Mouse (Mus musculus) neural tube, embryonic 14.5 days (tissue): Measurements from ENCODE around the gene Plxna1. TPM values are rescaled to one million over a fixed set of nuclear protein-coding genes. Genes with fewer than 3 reads are reported as not detected.

Experiments used
- ATAC-seq: fragments of 200-750 bp; cut with Nextera tagmentation; 2 replicates; pipeline ENCODE4 v1.8.0; 2017; ENCODE audit warnings: low read depth, mild to moderate bottlenecking, moderate TSS enrichment, moderate library complexity
- H3K27ac ChIP-seq: fragments of 300-500 bp; sonication (generic); 2 replicates; pipeline ENCODE4 v1.5.1; 2014; ENCODE audit warnings: low read depth, mild to moderate bottlenecking, control low read depth, low read length, moderate library complexity, mixed read lengths
- H3K27me3 ChIP-seq: fragments of 300-500 bp; sonication (generic); 2 replicates; pipeline ENCODE4 v1.6.1; 2014; ENCODE audit warnings: low read length; ENCODE audit not compliant: control insufficient read depth, insufficient read depth
- H3K36me3 ChIP-seq: fragments of 300-500 bp; sonication (generic); 2 replicates; pipeline ENCODE4 v1.6.1; 2014; ENCODE audit warnings: low read length, mixed read lengths; ENCODE audit not compliant: control insufficient read depth, insufficient read depth
- H3K4me1 ChIP-seq: fragments of 300-500 bp; sonication (generic); 2 replicates; pipeline ENCODE4 v1.6.1; 2014; ENCODE audit warnings: low read length; ENCODE audit not compliant: control insufficient read depth, insufficient read depth
- H3K4me2 ChIP-seq: fragments of 300-500 bp; sonication (generic); 2 replicates; pipeline ENCODE4 v1.6.1; 2014; ENCODE audit warnings: mild to moderate bottlenecking, low read depth, low read length, control low read depth
- H3K4me3 ChIP-seq: fragments of 300-500 bp; sonication (generic); 2 replicates; pipeline ENCODE4 v1.5.1; 2014; ENCODE audit warnings: low read depth, low read length, control low read depth, mixed read lengths
- H3K9ac ChIP-seq: fragments of 300-500 bp; sonication (generic); replicated peaks from 2 replicates; pipeline ENCODE4 v1.6.1; 2014; ENCODE audit warnings: low read depth, mild to moderate bottlenecking, control low read depth, low read length, mixed read lengths
- H3K9me3 ChIP-seq: fragments of 300-500 bp; sonication (generic); 2 replicates; pipeline ENCODE4 v1.6.1; 2016; ENCODE audit warnings: low read length; ENCODE audit not compliant: control insufficient read depth
- WGBS: fragments of 180-500 bp; shearing (Covaris S2); extraction: QIAGEN DNeasy Blood & Tissue Kit; methylation state at CpG from one replicate; pipeline ENCODE4 v1.1.7; 2014; 5-methylcytosine and 5-hydroxymethylcytosine counted together
- polyA plus RNA-seq: library from polyadenylated mRNA; unstranded; fragments of >200 nt; fragmentation: Nextera tagmentation; extraction: Ambion mirVana; gene quantifications from 2 replicates; pipeline ENCODE4 v1.2.1, GENCODE M21; 2014

Gene Plxna1
- polyA plus RNA-seq, 1 experiment from 2014 or later = 37.8 TPM

- Histone ChIP-seq H3K4me1 (peaks cover 16% of the 10 kb centered on the region), H3K9ac (no peak overlapping the region), H3K4me3 (no peak overlapping the region), H3K27me3 (no peaks in the 10 kb centered on the region), H3K36me3 (peaks cover 42% of the 10 kb centered on the region), H3K9me3 (no peaks in the 10 kb centered on the region), H3K4me2 (no peak overlapping the region), H3K27ac (no peak overlapping the region)
- no peak for ATAC-seq
- 80% methylated on average over 3 of the region's 3 CpGs for WGBS
These were observed 17.0 kb downstream of the Plxna1 start for GRCm38 (mm10) chr6:89345486-89345785.

- H3K36me3 ChIP-seq = peaks cover 43% of the 10 kb centered on the region
- 34% methylated on average over 10 of the region's 10 CpGs for WGBS
- peak; percentile 58 for ATAC-seq
- H3K9ac ChIP-seq = no peak overlapping the region
- no peak overlapping the region for H3K4me2 ChIP-seq
- peak overlapping the region; percentile 35; the same call in 1 of the 2 replicates for H3K27ac ChIP-seq
- no peaks in the 10 kb centered on the region for H3K27me3 ChIP-seq
- H3K4me3 ChIP-seq = no peak overlapping the region
- H3K4me1 ChIP-seq = peaks cover 16% of the 10 kb centered on the region
- no peaks in the 10 kb centered on the region for H3K9me3 ChIP-seq
These were observed 17.6 kb downstream of the Plxna1 start for GRCm38 (mm10) chr6:89344613-89345485.

GRCm38 (mm10) chr6:89341981-89342380 lies 20.4 kb downstream of the Plxna1 start:
- H3K9ac ChIP-seq = no peak overlapping the region
- 91% methylated on average over 4 of the region's 4 CpGs for WGBS
- H3K27me3 ChIP-seq = no peaks in the 10 kb centered on the region
- no peak overlapping the region for H3K27ac ChIP-seq
- H3K9me3 ChIP-seq = no peaks in the 10 kb centered on the region
- H3K4me2 ChIP-seq = no peak overlapping the region
- no peak overlapping the region for H3K4me3 ChIP-seq
- peaks cover 9% of the 10 kb centered on the region; the same call in 1 of the 2 replicates for H3K4me1 ChIP-seq
- H3K36me3 ChIP-seq = peaks cover 55% of the 10 kb centered on the region
- ATAC-seq = no peak

- ATAC-seq = no peak
- 77% methylated on average over 2 of the region's 2 CpGs for WGBS
- H3K27ac ChIP-seq = no peak overlapping the region
These were observed 23.0 kb downstream of the Plxna1 start for GRCm38 (mm10) chr6:89339447-89339846.

GRCm38 (mm10) chr6:89338733-89339132 lies 23.7 kb downstream of the Plxna1 start:
- no peak for ATAC-seq
- WGBS = 96% methylated on average over 8 of the region's 8 CpGs

More at GRCm38 (mm10) chr6:89339447-89339846, 23.0 kb downstream of the Plxna1 start:
- Histone ChIP-seq H3K4me2 (no peak overlapping the region), H3K4me3 (no peak overlapping the region), H3K9me3 (no peaks in the 10 kb centered on the region), H3K27me3 (no peaks in the 10 kb centered on the region), H3K9ac (no peak overlapping the region), H3K36me3 (peaks cover 74% of the 10 kb centered on the region), H3K4me1 (peaks cover 6% of the 10 kb centered on the region)

DNA sequence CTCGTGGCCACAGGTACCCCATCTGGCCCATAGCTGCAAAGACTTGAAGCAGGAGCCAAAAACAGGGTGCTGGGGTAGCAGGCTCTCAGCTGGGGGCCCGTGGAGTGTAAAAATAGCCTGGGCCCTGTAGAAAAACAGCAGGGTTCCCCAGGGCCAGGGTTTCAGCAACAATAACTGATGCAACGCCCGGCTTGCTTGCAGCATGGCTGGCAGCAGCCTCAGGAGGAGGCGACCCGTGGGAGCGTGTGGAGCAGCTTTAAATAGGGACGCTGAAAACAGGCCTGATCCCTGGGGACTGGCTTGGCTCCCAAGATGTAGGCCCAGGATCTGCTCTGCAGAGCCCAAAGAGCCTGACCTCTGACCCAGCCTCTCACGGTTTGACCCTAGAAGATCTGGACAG lies 24.8 kb downstream of the Plxna1 start:
- peaks cover 84% of the 10 kb centered on the region for H3K36me3 ChIP-seq
- H3K9ac ChIP-seq = no peak overlapping the region
- no peaks in the 10 kb centered on the region for H3K9me3 ChIP-seq
- no peak overlapping the region for H3K4me2 ChIP-seq
- ATAC-seq = no peak
- no peaks in the 10 kb centered on the region for H3K27me3 ChIP-seq
- WGBS = 81% methylated on average over 9 of the region's 9 CpGs
- no peak overlapping the region for H3K4me3 ChIP-seq
- peaks cover 10% of the 10 kb centered on the region for H3K4me1 ChIP-seq
- no peak overlapping the region for H3K27ac ChIP-seq

More at GRCm38 (mm10) chr6:89338733-89339132, 23.7 kb downstream of the Plxna1 start:
- no peak overlapping the region for H3K9ac ChIP-seq
- no peaks in the 10 kb centered on the region for H3K27me3 ChIP-seq
- peaks cover 79% of the 10 kb centered on the region for H3K36me3 ChIP-seq
- H3K4me3 ChIP-seq = no peak overlapping the region
- H3K9me3 ChIP-seq = no peaks in the 10 kb centered on the region
- peaks cover 10% of the 10 kb centered on the region for H3K4me1 ChIP-seq
- no peak overlapping the region for H3K27ac ChIP-seq
- H3K4me2 ChIP-seq = no peak overlapping the region

- no peak overlapping the region for H3K9ac ChIP-seq
- WGBS = 46% methylated on average over 12 of the region's 12 CpGs
- H3K36me3 ChIP-seq = peaks cover 87% of the 10 kb centered on the region
- peak; percentile 81 for ATAC-seq
- no peaks in the 10 kb centered on the region for H3K9me3 ChIP-seq
- no peak overlapping the region for H3K4me2 ChIP-seq
- H3K4me1 ChIP-seq = peaks cover 10% of the 10 kb centered on the region
- no peaks in the 10 kb centered on the region for H3K27me3 ChIP-seq
- H3K27ac ChIP-seq = peak overlapping the region; percentile 22; the same call in 1 of the 2 replicates
- H3K4me3 ChIP-seq = no peak overlapping the region
These were observed 28.3 kb downstream of the Plxna1 start for GRCm38 (mm10) chr6:89333964-89334702.

DNA sequence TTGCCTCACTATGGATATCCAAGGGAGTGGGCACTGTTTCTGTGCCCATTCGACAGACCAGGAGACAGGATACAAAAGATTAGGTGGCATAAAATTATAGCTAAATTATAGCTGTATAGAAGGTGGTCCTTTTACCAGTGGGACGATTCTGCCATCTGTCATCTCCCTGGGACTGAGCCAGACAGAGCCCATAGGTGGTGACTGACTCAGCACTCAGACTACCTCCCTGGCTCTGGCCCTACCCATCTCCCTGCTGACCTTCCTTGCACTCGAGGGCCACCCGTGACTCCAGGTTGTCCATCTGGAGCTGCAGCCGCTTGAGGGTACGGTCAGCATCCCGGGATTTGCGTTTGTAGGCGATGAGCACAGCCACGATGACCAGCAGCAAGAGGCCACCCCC lies 31.5 kb downstream of the Plxna1 start:
- Histone ChIP-seq H3K4me1 (peaks cover 10% of the 10 kb centered on the region), H3K27ac (no peak overlapping the region), H3K4me2 (no peak overlapping the region), H3K9ac (no peak overlapping the region), H3K9me3 (no peaks in the 10 kb centered on the region), H3K4me3 (no peak overlapping the region), H3K27me3 (no peaks in the 10 kb centered on the region), H3K36me3 (peaks cover 78% of the 10 kb centered on the region)
- 94% methylated on average over 10 of the region's 10 CpGs for WGBS
- no peak for ATAC-seq

- 89% methylated on average over 4 of the region's 4 CpGs for WGBS
- no peak for ATAC-seq
- Histone ChIP-seq H3K4me1 (no peaks in the 10 kb centered on the region), H3K4me3 (no peak overlapping the region), H3K9ac (no peak overlapping the region), H3K27me3 (no peaks in the 10 kb centered on the region), H3K9me3 (no peaks in the 10 kb centered on the region), H3K36me3 (peaks cover 70% of the 10 kb centered on the region), H3K4me2 (no peak overlapping the region), H3K27ac (no peak overlapping the region)
These were observed 33.8 kb downstream of the Plxna1 start for GRCm38 (mm10) chr6:89328634-89329033.
